Mouse (Mus musculus) liver, embryonic 12.5 days (tissue): ENCODE measurements around the gene Tril. TPM values are rescaled to one million over a fixed set of nuclear protein-coding genes. Genes with fewer than 3 reads are reported as not detected.

Source experiments
- ATAC-seq: fragments of 200-750 bp; cut with Nextera tagmentation; 2 replicates; pipeline ENCODE4 v1.8.0; 2017; ENCODE audit warnings: moderate number of reproducible peaks, mild to moderate bottlenecking, moderate library complexity
- H3K27ac ChIP-seq: fragments of 300-500 bp; sonication (generic); 2 replicates; pipeline ENCODE4 v1.5.1; 2016; ENCODE audit warnings: mild to moderate bottlenecking
- H3K27me3 ChIP-seq: fragments of 300-500 bp; sonication (generic); replicated peaks from 2 replicates; pipeline ENCODE4 v1.6.1; 2016; ENCODE audit warnings: mild to moderate bottlenecking, moderate library complexity
- H3K36me3 ChIP-seq: fragments of 300-500 bp; sonication (generic); 2 replicates; pipeline ENCODE4 v1.6.1; 2016; ENCODE audit warnings: mild to moderate bottlenecking, moderate library complexity
- H3K4me1 ChIP-seq: fragments of 300-500 bp; sonication (generic); 2 replicates; pipeline ENCODE4 v1.6.1; 2016
- H3K4me2 ChIP-seq: fragments of 300-500 bp; sonication (generic); 2 replicates; pipeline ENCODE4 v1.6.1; 2016; ENCODE audit warnings: mild to moderate bottlenecking, moderate library complexity
- H3K4me3 ChIP-seq: fragments of 300-500 bp; sonication (generic); 2 replicates; pipeline ENCODE4 v1.5.1; 2016; ENCODE audit warnings: mild to moderate bottlenecking, moderate library complexity
- H3K9ac ChIP-seq: fragments of 300-500 bp; sonication (generic); 2 replicates; pipeline ENCODE4 v1.6.1; 2016; ENCODE audit warnings: mild to moderate bottlenecking, moderate library complexity
- H3K9me3 ChIP-seq: fragments of 300-500 bp; sonication (generic); replicated peaks from 2 replicates; pipeline ENCODE4 v1.6.1; 2016; ENCODE audit warnings: mild to moderate bottlenecking, moderate library complexity
- WGBS: fragments of 180-500 bp; shearing (Covaris S2); methylation state at CpG from one replicate; pipeline ENCODE4 v1.1.7; 2016; ENCODE audit not compliant: insufficient replicate concordance; 5-methylcytosine and 5-hydroxymethylcytosine counted together
- polyA plus RNA-seq: library from polyadenylated mRNA; unstranded; fragments of >200 nt; fragmentation: Nextera tagmentation; extraction: Ambion mirVana; gene quantifications from 2 replicates; pipeline ENCODE4 v1.2.1, GENCODE M21; 2016

The Tril gene
- polyA plus RNA-seq, 1 experiment from 2014 or later, result 1.5 TPM

- no peak for ATAC-seq
- WGBS, result 66% methylated on average over 7 of the region's 7 CpGs
- H3K27ac ChIP-seq, result no peak overlapping the region
These were observed 41.1 kb downstream of the Tril start for GRCm38 (mm10) chr6:53779526-53779925.

GRCm38 (mm10) chr6:53778424-53778955 is 42.1 kb downstream of the Tril start:
- Histone ChIP-seq H3K36me3 (no peaks in the 10 kb centered on the region), H3K4me2 (no peak overlapping the region)

More at GRCm38 (mm10) chr6:53779526-53779925, 41.1 kb downstream of the Tril start:
- Histone ChIP-seq H3K27me3 (no peaks in the 10 kb centered on the region), H3K9me3 (no peaks in the 10 kb centered on the region), H3K4me2 (no peak overlapping the region), H3K36me3 (no peaks in the 10 kb centered on the region), H3K4me1 (no peaks in the 10 kb centered on the region), H3K9ac (no peak overlapping the region), H3K4me3 (no peak overlapping the region)

GRCm38 (mm10) chr6:53768275-53768674 is 52.4 kb downstream of the Tril start:
- no peak for ATAC-seq
- Histone ChIP-seq H3K4me2 (no peak overlapping the region), H3K27ac (no peak overlapping the region), H3K27me3 (no peaks in the 10 kb centered on the region), H3K4me1 (no peaks in the 10 kb centered on the region), H3K9ac (no peak overlapping the region), H3K9me3 (no peaks in the 10 kb centered on the region), H3K4me3 (no peak overlapping the region), H3K36me3 (no peaks in the 10 kb centered on the region)
- 78% methylated on average over 4 of the region's 4 CpGs for WGBS

More at GRCm38 (mm10) chr6:53778424-53778955, 42.1 kb downstream of the Tril start:
- H3K9me3 ChIP-seq, result no peaks in the 10 kb centered on the region
- H3K4me1 ChIP-seq, result no peaks in the 10 kb centered on the region
- H3K27ac ChIP-seq, result no peak overlapping the region
- WGBS, result 48% methylated on average over 8 of the region's 8 CpGs
- no peak overlapping the region for H3K4me3 ChIP-seq
- H3K27me3 ChIP-seq, result no peaks in the 10 kb centered on the region
- no peak for ATAC-seq
- no peak overlapping the region for H3K9ac ChIP-seq

- Histone ChIP-seq H3K9ac (no peak overlapping the region), H3K36me3 (no peaks in the 10 kb centered on the region), H3K27me3 (no peaks in the 10 kb centered on the region), H3K4me1 (no peaks in the 10 kb centered on the region), H3K27ac (no peak overlapping the region), H3K4me3 (no peak overlapping the region), H3K4me2 (no peak overlapping the region), H3K9me3 (no peaks in the 10 kb centered on the region)
- no peak for ATAC-seq
- WGBS, result 24% methylated on average over 10 of the region's 10 CpGs
These were observed 54.3 kb downstream of the Tril start for GRCm38 (mm10) chr6:53766243-53766915.

GRCm38 (mm10) chr6:53765731-53766130 is 54.9 kb downstream of the Tril start:
- Histone ChIP-seq H3K27ac (no peak overlapping the region), H3K4me2 (no peak overlapping the region), H3K4me1 (no peaks in the 10 kb centered on the region), H3K36me3 (no peaks in the 10 kb centered on the region), H3K9ac (no peak overlapping the region), H3K27me3 (no peaks in the 10 kb centered on the region), H3K9me3 (no peaks in the 10 kb centered on the region), H3K4me3 (no peak overlapping the region)
- 51% methylated on average over 8 of the region's 8 CpGs for WGBS
- ATAC-seq, result no peak

Other genes starting within 250 kb of the Tril start
- not detected in 2 replicates for gene Cpvl, start 157.8 kb upstream of the Tril start, polyA plus RNA-seq
- gene Chn2, start 218.7 kb upstream of the Tril start, polyA plus RNA-seq, result 4.9 and 5.9 TPM in 2 replicates